Mouse (Mus musculus) ES-E14 (cell line): ENCODE data around the gene Amhr2. TPM values are rescaled to one million over a fixed set of nuclear protein-coding genes. Genes with fewer than 3 reads are reported as not detected.
A peak's percentile ranks its signal among the peaks of the same experiment; 100 is the strongest.

Experiments
- DNase-seq: peaks from one replicate; pipeline ENCODE4 v3.0.0-alpha.2; 2013; ENCODE audit warnings: low read depth, low spot score
- H3K27ac ChIP-seq: 2 replicates; pipeline ENCODE4 v1.5.1; 2012; ENCODE audit warnings: low read depth, mild to moderate bottlenecking, low read length, moderate library complexity, mixed read lengths; ENCODE audit not compliant: poor library complexity, insufficient read depth, severe bottlenecking
- H3K36me3 ChIP-seq: 2 replicates; pipeline ENCODE4 v1.6.1; 2012; ENCODE audit warnings: mild to moderate bottlenecking, low read length, moderate library complexity, mixed read lengths; ENCODE audit not compliant: control insufficient read depth, poor library complexity, insufficient read depth, severe bottlenecking
- H3K4me1 ChIP-seq, 2 experiments: fragments of 150-350 bp in 1 of 2; sonication (generic) in 1 of 2; 2 replicates each; pipeline ENCODE4 v1.6.1; 2012; ENCODE audit warnings: low read length in 2 of 2, mild to moderate bottlenecking in 1 of 2, mixed read lengths in 1 of 2; ENCODE audit not compliant: control insufficient read depth in 2 of 2, insufficient read depth in 2 of 2, poor library complexity in 1 of 2
- H3K4me3 ChIP-seq, 2 experiments: fragments of 150-350 bp in 1 of 2; sonication (generic) in 1 of 2; 2 replicates each; pipeline ENCODE4 v1.5.1; 2012; ENCODE audit warnings: low read length in 2 of 2, low read depth in 1 of 2, mild to moderate bottlenecking in 1 of 2, mixed read lengths in 1 of 2; ENCODE audit not compliant: insufficient read depth in 1 of 2, poor library complexity in 1 of 2, severe bottlenecking in 1 of 2
- H3K9ac ChIP-seq: 2 replicates; pipeline ENCODE4 v1.6.1; 2012; ENCODE audit warnings: low read depth, mild to moderate bottlenecking, low read length, mixed read lengths; ENCODE audit not compliant: poor library complexity, insufficient read depth, severe bottlenecking
- H3K9me3 ChIP-seq: fragments of 150-350 bp; sonication (generic); 2 replicates; pipeline ENCODE4 v1.6.1; 2012; ENCODE audit warnings: low read depth, mild to moderate bottlenecking, low read length; ENCODE audit not compliant: control insufficient read depth, insufficient read depth
- CHD2 ChIP-seq: IDR thresholded peaks from 2 replicates; pipeline ENCODE4 v1.6.1; 2014; ENCODE audit warnings: mild to moderate bottlenecking, low read depth, low read length, inconsistent platforms
- HCFC1 ChIP-seq: IDR thresholded peaks from 2 replicates; pipeline ENCODE4 v1.6.1; 2012; ENCODE audit warnings: low read length, inconsistent platforms, borderline replicate concordance; ENCODE audit not compliant: insufficient read depth
- MAFK ChIP-seq: IDR thresholded peaks from 2 replicates; pipeline ENCODE4 v1.6.1; 2014; ENCODE audit warnings: mild to moderate bottlenecking, low read depth, low read length, inconsistent platforms; ENCODE audit not compliant: insufficient read depth
- ZC3H11A ChIP-seq: IDR thresholded peaks from 2 replicates; pipeline ENCODE4 v1.6.1; 2012; ENCODE audit warnings: low read depth, mild to moderate bottlenecking, inconsistent platforms, low read length, borderline replicate concordance
- ZNF384 ChIP-seq: IDR thresholded peaks from 2 replicates; pipeline ENCODE4 v1.6.1; 2012; ENCODE audit warnings: low read depth, low read length, inconsistent platforms
- in situ Hi-C, 2 experiments: fragments of 600-800 bp; cut with MboI; formaldehyde crosslinking; loops; one replicate each; pipeline ENCODE4 v1.15.1; 2025; ENCODE audit warnings: low sequenced_read_pairs in 2 of 2, inconsistent platforms in 1 of 2; ENCODE audit not compliant: unreplicated experiment in 2 of 2
- total RNA-seq: library from RNA; depleted of rRNA; stranded (reverse); fragments of 300-350 nt; gene quantifications from 2 replicates; pipeline ENCODE4 v1.2.3, GENCODE M21; 2012

The Amhr2 gene
- total RNA-seq, 1 experiment, result 5.6 TPM

DNA sequence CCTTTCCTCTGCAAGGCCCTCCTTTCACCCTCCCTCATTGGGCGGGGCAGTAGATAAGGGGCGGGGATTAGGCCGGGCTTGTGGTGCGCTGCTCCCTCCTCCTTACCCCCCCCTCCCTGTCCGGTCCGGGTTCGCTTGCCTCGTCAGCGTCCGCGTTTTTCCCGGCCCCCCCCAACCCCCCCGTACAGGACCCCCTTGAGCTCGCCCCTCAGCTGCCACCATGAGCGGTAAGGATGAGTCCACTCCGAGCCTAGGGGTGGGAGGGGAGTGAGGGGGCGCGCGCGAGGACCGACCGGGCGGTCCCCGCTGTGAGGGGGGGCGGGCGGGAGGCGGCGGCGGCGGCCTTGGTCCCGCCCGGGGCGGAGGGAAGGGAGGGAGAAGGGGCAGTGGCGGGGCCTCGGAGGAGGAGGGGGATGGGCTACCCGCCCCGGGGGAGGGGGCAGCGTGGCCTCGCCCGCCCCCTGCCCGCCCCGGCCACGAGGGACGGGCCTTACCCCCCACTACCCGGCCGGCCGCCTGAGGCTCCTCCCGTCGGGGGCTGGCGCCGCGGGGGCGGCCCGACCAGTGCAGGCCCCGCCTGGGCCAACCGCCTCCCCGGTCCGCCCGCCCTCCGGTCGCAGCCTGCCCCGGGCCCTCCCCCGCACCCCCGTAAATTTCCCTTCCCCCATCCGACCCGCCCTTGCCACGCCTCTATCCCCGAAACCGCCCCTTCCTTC, 38.8 kb upstream of the Amhr2 start:
- Histone ChIP-seq H3K4me3 (peak overlapping the region; percentile 81 to 95), H3K36me3 (peaks cover 22% of the 10 kb centered on the region), H3K27ac (peak overlapping the region; percentile 100), H3K9me3 (no peaks in the 10 kb centered on the region), H3K9ac (peak overlapping the region; percentile 86), H3K4me1 (peaks cover 12 to 15% of the 10 kb centered on the region in 2 experiments; a peak in 2 of 4 replicates)
- in situ Hi-C loops, result no loop called here
- DNase-seq, result peak; percentile 69
- TF ChIP-seq CHD2 (no peak), ZNF384 (no peak), MAFK (no peak), HCFC1 (no peak; the same call in 1 of the 2 replicates), ZC3H11A (no peak)

DNA sequence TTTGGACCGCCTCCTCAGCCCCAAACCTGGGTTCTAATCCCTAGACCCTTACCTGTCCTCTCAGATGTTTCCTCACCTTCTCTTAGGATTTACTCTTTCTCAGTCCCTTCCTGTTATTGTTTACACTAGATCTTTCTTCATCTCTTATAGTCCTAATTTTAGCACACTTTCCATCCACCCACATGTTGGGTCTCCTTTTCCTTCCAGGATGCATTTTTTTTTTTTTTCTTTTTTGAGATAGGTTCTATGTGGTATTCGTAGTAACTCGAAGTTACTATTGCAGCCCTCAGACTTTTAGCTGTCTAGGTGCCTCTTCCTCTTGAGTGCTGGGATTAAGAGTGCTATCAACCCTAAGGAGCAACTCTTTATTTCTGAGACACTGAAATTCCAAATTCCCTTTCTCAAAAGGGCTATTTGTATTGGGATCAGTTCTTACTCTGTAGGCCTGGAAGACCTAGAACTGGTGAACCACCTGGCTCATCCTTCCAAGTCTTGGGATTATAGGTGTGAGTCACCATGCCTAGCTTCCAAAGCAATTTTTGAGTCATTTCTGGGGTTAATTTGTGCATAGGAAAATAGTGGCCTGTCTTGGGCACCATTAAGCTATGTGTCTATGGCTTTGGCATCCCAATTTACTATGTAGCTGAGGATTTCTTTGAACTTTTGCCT, 38.1 kb upstream of the Amhr2 start:
- in situ Hi-C loops, result no loop called here
- Histone ChIP-seq H3K27ac (peak overlapping the region; percentile 100), H3K36me3 (peaks cover 22% of the 10 kb centered on the region), H3K9ac (peak overlapping the region; percentile 86), H3K4me1 (peaks cover 7 to 14% of the 10 kb centered on the region in 2 experiments; a peak in 3 of 4 replicates), H3K9me3 (no peaks in the 10 kb centered on the region), H3K4me3 (peak overlapping the region; percentile 81 to 95)
- no peak for DNase-seq
- TF ChIP-seq CHD2, result no peak
- peak; percentile 66 for TF ChIP-seq ZNF384
- TF ChIP-seq ZC3H11A, result no peak
- no peak for TF ChIP-seq HCFC1
- no peak for TF ChIP-seq MAFK

DNA sequence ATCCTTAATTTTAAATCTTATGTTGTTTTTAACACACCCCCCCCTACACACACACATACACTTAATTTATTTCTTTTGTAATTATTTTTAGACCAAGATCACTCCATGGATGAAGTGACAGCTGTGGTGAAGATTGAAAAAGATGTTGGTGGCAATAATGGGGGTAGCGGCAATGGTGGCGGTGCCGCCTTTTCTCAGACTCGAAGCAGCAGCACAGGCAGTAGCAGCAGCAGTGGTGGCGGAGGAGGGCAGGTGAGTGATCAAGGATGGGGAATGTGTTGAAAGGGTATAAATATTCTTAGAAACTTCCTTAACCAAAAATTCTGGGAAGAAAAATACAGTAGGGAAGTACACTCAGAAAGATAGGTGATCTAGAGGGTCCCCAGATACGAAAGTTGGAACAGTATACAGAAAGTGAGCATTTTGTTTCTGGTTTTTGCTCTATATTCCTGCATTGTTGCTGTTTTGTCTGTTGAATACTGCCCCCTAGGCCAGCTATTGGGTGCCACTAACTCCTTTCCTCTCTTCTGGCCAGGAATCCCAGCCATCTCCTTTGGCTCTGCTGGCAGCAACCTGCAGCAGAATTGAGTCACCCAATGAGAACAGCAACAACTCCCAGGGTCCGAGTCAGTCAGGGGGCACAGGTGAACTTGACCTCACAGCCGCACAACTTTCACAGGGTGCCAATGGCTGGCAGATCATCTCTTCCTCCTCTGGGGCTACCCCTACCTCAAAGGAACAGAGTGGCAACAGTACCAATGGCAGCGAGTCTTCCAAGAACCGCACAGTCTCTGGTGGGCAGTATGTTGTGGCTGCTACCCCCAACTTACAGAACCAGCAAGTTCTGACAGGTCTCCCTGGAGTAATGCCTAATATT, 37.2 kb upstream of the Amhr2 start:
- in situ Hi-C loops, result no loop called here
- Histone ChIP-seq H3K9ac (no peak overlapping the region), H3K36me3 (peaks cover 22% of the 10 kb centered on the region), H3K27ac (no peak overlapping the region), H3K4me3 (no peak overlapping the region), H3K9me3 (no peaks in the 10 kb centered on the region), H3K4me1 (peaks cover 4 to 13% of the 10 kb centered on the region in 2 experiments; a peak in 3 of 4 replicates)
- no peak for TF ChIP-seq ZNF384
- TF ChIP-seq HCFC1, result no peak
- TF ChIP-seq ZC3H11A, result no peak
- no peak for TF ChIP-seq MAFK
- TF ChIP-seq CHD2, result no peak
- DNase-seq, result no peak

DNA sequence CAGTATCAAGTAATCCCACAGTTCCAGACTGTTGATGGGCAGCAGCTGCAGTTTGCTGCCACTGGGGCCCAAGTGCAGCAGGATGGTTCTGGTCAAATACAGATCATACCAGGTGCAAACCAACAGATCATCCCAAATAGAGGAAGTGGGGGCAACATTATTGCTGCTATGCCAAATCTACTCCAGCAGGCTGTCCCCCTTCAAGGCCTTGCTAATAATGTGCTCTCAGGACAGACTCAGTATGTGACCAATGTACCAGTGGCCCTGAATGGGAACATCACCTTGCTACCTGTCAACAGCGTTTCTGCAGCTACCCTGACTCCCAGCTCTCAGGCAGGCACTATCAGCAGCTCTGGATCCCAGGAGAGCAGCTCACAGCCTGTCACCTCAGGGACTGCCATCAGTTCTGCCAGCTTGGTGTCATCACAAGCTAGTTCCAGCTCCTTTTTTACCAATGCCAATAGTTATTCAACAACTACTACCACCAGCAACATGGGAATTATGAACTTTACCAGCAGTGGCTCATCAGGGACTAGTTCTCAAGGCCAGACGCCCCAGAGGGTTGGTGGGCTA, 36.5 kb upstream of the Amhr2 start:
- in situ Hi-C loops, result no loop called here

More for the DNA sequence above, 36.5 kb upstream of the Amhr2 start:
- Histone ChIP-seq H3K9me3 (no peaks in the 10 kb centered on the region), H3K9ac (no peak overlapping the region), H3K4me3 (no peak overlapping the region), H3K4me1 (peaks cover 4 to 13% of the 10 kb centered on the region in 2 experiments; a peak in 3 of 4 replicates), H3K36me3 (peaks cover 24% of the 10 kb centered on the region), H3K27ac (no peak overlapping the region)
- no peak for DNase-seq
- TF ChIP-seq MAFK (no peak), CHD2 (no peak), ZC3H11A (no peak), ZNF384 (no peak), HCFC1 (no peak)
